Mouse (Mus musculus) spleen, adult 2 months (tissue): ENCODE measurements around the gene Usp13. TPM values are rescaled to one million over a fixed set of nuclear protein-coding genes. Genes with fewer than 3 reads are reported as not detected.

Experiments
- DNase-seq, 2 experiments: peaks; one replicate each; pipeline versions ENCODE4 v3.0.0 to v3.0.0-alpha.2; 2012 to 2021; ENCODE audit warnings: low spot score in 2 of 2, low read depth in 1 of 2
- H3K27ac ChIP-seq: fragments of 200-500 bp; 2 replicates; pipeline ENCODE4 v1.5.1; 2012; ENCODE audit warnings: low read length, inconsistent platforms; ENCODE audit not compliant: insufficient read depth
- H3K27me3 ChIP-seq: fragments of 200-500 bp; 2 replicates; pipeline ENCODE4 v1.6.1; 2012; ENCODE audit warnings: mild to moderate bottlenecking, moderate library complexity, low read length, inconsistent platforms; ENCODE audit not compliant: control insufficient read depth, insufficient read depth
- H3K36me3 ChIP-seq: fragments of 200-500 bp; 2 replicates; pipeline ENCODE4 v1.6.1; 2012; ENCODE audit warnings: mild to moderate bottlenecking, low read length, inconsistent platforms; ENCODE audit not compliant: control insufficient read depth, insufficient read depth
- H3K4me1 ChIP-seq: fragments of 200-500 bp; 2 replicates; pipeline ENCODE4 v1.6.1; 2011; ENCODE audit warnings: inconsistent platforms; ENCODE audit not compliant: control insufficient read depth, insufficient read depth, insufficient read length
- H3K4me3 ChIP-seq: fragments of 200-500 bp; 2 replicates; pipeline ENCODE4 v1.5.1; 2011; ENCODE audit warnings: mild to moderate bottlenecking, inconsistent platforms; ENCODE audit not compliant: insufficient read depth, insufficient read length; ENCODE audit errors: extremely low read depth
- CTCF ChIP-seq: fragments of 200-500 bp; IDR thresholded peaks from 2 replicates; pipeline ENCODE4 v1.5.1; 2011; ENCODE audit warnings: mild to moderate bottlenecking, inconsistent platforms; ENCODE audit not compliant: insufficient read depth, insufficient read length, insufficient replicate concordance; ENCODE audit errors: extremely low read depth
- POLR2A ChIP-seq: fragments of 200-500 bp; IDR thresholded peaks from 2 replicates; pipeline ENCODE4 v1.6.1; 2011; ENCODE audit warnings: low read depth, low read length, inconsistent platforms
- WGBS: fragments of 180-500 bp; shearing (Covaris S2); methylation state at CpG from one replicate; pipeline ENCODE4 v1.1.7; 2018; 5-methylcytosine and 5-hydroxymethylcytosine counted together
- polyA plus RNA-seq: library from polyadenylated mRNA; depleted of rRNA; stranded (reverse); fragments of >200 nt; gene quantifications from 2 replicates; pipeline ENCODE4 v1.2.3, GENCODE M21; 2012

Gene Usp13
- polyA plus RNA-seq, 1 experiment, result 0.08 TPM

- Histone ChIP-seq H3K36me3 (no peaks in the 10 kb centered on the region), H3K27ac (no peak overlapping the region), H3K4me1 (no peaks in the 10 kb centered on the region), H3K4me3 (no peak overlapping the region), H3K27me3 (no peaks in the 10 kb centered on the region)
- WGBS, result 82% methylated on average over 4 of the region's 4 CpGs
- DNase-seq, result no peak
- no peak for TF ChIP-seq CTCF
- no peak for TF ChIP-seq POLR2A
These were observed 86.1 kb downstream of the Usp13 start for GRCm38 (mm10) chr3:32903462-32903861.

GRCm38 (mm10) chr3:32904599-32904998 lies 87.3 kb downstream of the Usp13 start:
- Histone ChIP-seq H3K27ac (no peak overlapping the region), H3K27me3 (no peaks in the 10 kb centered on the region), H3K4me3 (no peak overlapping the region), H3K4me1 (no peaks in the 10 kb centered on the region), H3K36me3 (no peaks in the 10 kb centered on the region)
- 96% methylated on average over 1 of the region's 1 CpGs for WGBS
- TF ChIP-seq POLR2A (no peak), CTCF (no peak)
- no peak for DNase-seq

DNA sequence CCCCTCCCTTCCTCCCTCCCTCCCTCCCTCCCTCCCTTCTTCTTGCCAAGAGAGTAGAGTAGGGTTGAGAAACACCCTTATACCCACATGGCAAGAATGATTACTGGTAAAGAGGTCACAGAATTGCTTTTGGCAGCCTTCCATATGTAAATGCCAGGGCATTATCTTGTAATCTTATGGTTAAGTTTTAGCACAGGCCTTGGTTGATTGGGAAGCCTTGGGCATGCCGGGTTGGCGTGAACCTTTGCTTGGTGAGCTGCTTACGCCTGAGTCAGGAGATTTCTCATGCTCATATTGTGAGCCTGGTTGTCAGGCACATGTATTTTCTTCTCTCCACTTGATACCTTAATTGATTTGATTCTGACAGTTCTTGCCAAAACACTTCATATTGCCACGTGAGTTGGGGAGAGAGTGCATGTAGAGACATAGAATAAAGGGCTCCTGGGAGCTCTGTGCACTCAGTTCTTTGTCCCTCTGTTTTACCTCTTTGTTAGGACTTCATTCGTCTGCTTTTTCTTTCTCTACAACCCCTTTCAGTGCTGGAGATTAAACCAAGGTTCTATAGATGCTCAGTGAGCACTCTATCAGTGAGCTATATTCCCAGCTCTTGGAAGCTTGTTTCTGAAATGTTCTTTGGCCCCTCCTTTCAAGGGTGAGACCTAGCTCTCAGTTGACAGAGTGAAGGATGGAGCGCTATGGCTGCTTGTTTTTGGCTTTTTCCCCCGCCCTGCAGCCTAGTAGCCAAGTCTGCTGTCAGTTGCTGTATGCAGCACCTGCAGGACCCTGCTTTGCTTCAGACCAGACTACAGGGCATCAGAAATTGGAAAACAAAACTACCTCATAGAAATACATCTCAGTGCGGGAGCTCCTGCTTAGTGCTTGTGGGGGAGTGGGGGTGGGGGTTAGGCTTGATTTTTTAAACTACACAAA lies 88.8 kb downstream of the Usp13 start:
- no peak for DNase-seq

DNA sequence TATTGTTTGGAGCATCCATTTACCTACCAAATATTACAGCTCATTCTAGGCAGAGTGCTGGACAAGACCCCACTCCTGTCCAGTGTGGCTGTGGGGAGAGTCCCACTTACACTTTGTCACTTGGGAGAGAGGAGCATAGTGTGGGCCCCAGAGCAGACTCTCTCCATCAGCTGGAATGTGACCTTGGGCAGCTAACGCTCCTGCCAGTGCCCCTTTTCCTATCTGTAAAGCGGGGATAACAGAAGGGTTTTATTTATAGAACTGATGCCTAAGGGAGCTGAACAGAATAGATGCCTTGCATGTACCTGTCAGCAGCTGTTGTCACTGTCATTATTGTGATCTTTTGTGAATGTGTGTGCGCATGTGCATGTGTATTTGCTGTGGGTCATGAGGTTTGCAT lies 91.1 kb downstream of the Usp13 start:
- 93% methylated on average over 3 of the region's 3 CpGs for WGBS
- H3K4me1 ChIP-seq, result no peaks in the 10 kb centered on the region
- no peaks in the 10 kb centered on the region for H3K27me3 ChIP-seq
- H3K4me3 ChIP-seq, result no peak overlapping the region
- H3K36me3 ChIP-seq, result no peaks in the 10 kb centered on the region
- no peak for TF ChIP-seq CTCF
- no peak for TF ChIP-seq POLR2A
- no peak for DNase-seq
- no peak overlapping the region for H3K27ac ChIP-seq

More for the DNA sequence above, 88.8 kb downstream of the Usp13 start:
- no peaks in the 10 kb centered on the region for H3K36me3 ChIP-seq
- 89% methylated on average over 8 of the region's 8 CpGs for WGBS
- TF ChIP-seq CTCF (no peak), POLR2A (no peak)
- no peaks in the 10 kb centered on the region for H3K27me3 ChIP-seq
- H3K4me3 ChIP-seq, result no peak overlapping the region
- H3K4me1 ChIP-seq, result no peaks in the 10 kb centered on the region
- no peak overlapping the region for H3K27ac ChIP-seq

GRCm38 (mm10) chr3:32910071-32910551 lies 92.8 kb downstream of the Usp13 start:
- 78% methylated on average over 7 of the region's 7 CpGs for WGBS
- H3K4me3 ChIP-seq, result no peak overlapping the region
- no peaks in the 10 kb centered on the region for H3K27me3 ChIP-seq
- H3K36me3 ChIP-seq, result no peaks in the 10 kb centered on the region
- no peaks in the 10 kb centered on the region for H3K4me1 ChIP-seq
- TF ChIP-seq POLR2A (no peak), CTCF (no peak)
- H3K27ac ChIP-seq, result no peak overlapping the region
- no peak for DNase-seq

- no peak for DNase-seq
- WGBS, result 87% methylated on average over 6 of the region's 6 CpGs
- H3K27me3 ChIP-seq, result no peaks in the 10 kb centered on the region
These were observed 106.8 kb downstream of the Usp13 start for GRCm38 (mm10) chr3:32924168-32924567.

More at GRCm38 (mm10) chr3:32924168-32924567, 106.8 kb downstream of the Usp13 start:
- no peak for TF ChIP-seq POLR2A
- no peak for TF ChIP-seq CTCF
- Histone ChIP-seq H3K4me3 (no peak overlapping the region), H3K27ac (no peak overlapping the region), H3K4me1 (no peaks in the 10 kb centered on the region), H3K36me3 (no peaks in the 10 kb centered on the region)
